Mouse (Mus musculus): ENCODE results near the gene Evl.

DNA sequence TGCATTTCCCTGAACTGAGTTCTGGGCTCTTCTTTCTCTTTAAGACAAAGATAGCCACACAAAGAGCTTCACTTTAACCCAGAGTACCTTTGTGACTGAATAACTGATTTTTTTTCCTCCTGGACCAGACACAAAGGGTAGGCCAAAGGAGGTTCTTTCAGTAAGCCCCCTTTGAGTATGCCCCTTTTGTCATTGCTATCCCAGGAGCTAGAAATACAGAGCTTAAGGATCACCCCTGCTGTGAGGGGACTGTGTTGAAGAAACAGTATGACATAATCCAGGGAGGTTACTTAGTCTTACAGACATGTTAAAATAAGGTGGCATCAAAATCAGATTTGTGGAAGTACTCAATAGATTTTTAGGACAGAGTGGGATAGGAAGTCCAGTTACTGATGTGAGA is 50.0 kb downstream of the Evl start:
- TF ChIP-seq CTCF (IDR thresholded peaks at IDR 0.05; ENCODE audit: borderline replicate concordance, insufficient read depth, low read length): no peak
- no peak for TF ChIP-seq POLR2A (IDR thresholded peaks at IDR 0.05; ENCODE audit: low read depth, low read length)
